Mouse (Mus musculus) kidney, adult 2 months (tissue): ENCODE measurements around the gene Mlip.

Source experiments
- CTCF ChIP-seq: fragments of 200-500 bp; conservative IDR thresholded peaks from 2 replicates; pipeline ENCODE4 v1.5.1; 2011; ENCODE audit warnings: low read depth, mild to moderate bottlenecking, control low read depth, low read length, moderate library complexity, mixed read lengths; ENCODE audit not compliant: insufficient read depth, insufficient read length
- POLR2A ChIP-seq: fragments of 200-500 bp; IDR thresholded peaks from one replicate; pipeline ENCODE4 v1.6.1; 2011; ENCODE audit warnings: low read depth, low read length, control low read depth

DNA sequence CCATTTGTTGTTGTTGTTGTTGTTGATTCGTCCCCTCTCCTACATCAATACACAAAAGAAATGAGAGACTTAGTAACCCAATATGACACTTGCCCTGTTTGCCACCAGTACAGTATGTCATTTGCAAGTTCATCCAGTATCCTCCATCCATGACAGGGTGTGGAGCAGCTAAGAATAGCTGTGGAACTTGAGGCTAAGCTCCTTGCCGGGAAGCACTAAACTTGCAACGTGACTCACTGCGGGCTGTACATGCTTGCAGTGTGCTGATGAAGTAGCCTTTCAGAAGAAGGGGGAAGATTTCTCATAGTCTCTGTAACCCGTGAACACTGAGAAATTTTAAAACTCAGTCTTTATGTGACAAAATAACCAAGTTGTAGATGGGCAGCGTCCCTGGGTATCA, 42.2 kb downstream of the Mlip start:
- TF ChIP-seq POLR2A, result no peak
- TF ChIP-seq CTCF, result no peak
